Mouse (Mus musculus): ENCODE measurements around the gene Maml3.

DNA sequence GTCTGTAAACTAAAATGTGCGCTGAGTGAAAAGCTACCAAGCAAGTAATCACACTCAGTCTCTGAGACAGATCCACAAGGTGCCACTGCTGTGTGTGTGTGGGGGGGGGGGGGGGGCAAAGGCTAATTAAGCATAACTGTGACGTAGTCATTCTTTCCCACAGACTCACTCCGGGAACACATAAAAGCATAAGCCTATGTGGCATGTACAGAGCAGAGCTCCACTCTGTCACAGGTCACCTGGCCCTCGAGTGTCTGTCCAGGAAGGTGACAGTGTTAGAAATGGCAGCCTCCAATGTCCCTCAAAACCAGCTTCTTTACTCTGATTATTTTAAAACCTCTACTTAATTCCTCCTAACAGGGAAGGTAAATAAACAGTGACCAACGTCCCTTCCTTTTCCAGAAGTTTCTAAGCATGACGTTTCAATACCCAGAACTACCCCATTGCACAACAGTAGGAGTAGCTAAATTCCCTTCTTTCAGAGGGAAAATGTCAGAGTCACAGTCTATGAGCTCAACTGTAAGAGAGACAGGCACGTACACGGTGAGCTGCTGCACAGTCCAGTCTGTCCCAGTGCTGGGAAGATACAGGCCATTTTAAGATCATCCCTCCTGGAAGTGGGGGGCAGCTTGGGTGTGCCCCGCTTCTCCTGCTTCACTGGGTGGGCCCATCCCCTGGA lies 93.7 kb downstream of the Maml3 start:
- no peak for TF ChIP-seq CTCF (IDR thresholded peaks at IDR 0.05; ENCODE audit: borderline replicate concordance, extremely low read depth, insufficient read depth, insufficient read length)
- TF ChIP-seq POLR2A (IDR thresholded peaks at IDR 0.05; ENCODE audit: borderline replicate concordance, extremely low read depth, insufficient read depth, insufficient read length, poor library complexity, severe bottlenecking): no peak

All from brain, embryonic 14.5 days (tissue).